Mouse (Mus musculus) kidney, postnatal 25 days (tissue): ENCODE measurements at regions not wholly inside any gene's neighbourhood (a gene's known extent, or its start where the extent isn't known, plus 50 kb on each side); places are given as distances from the start of the nearest gene placed in this dataset.

Experiments used
- DNase-seq, 2 experiments: peaks; one replicate each; pipeline ENCODE4 v3.0.0; 2021; ENCODE audit warnings: mixed read lengths in 2 of 2

- DNase-seq = no peak
Observed at GRCm38 (mm10) chr16:85743022-85743421, 59.9 kb downstream of the Adamts1 start.

- no peak for DNase-seq
Observed at GRCm38 (mm10) chr16:85738606-85739195, 64.2 kb downstream of the Adamts1 start.

- no peak for DNase-seq
Observed at GRCm38 (mm10) chr16:85728026-85728425, 74.9 kb downstream of the Adamts1 start.

GRCm38 (mm10) chr16:85721968-85722367 lies 80.9 kb downstream of the Adamts1 start:
- peak in 1 of 2 experiments; percentile 4 for DNase-seq

- DNase-seq = no peak
Observed at GRCm38 (mm10) chr16:85712291-85712690, 90.6 kb downstream of the Adamts1 start.

- no peak for DNase-seq
Observed at GRCm38 (mm10) chr16:85704254-85705020, 98.5 kb downstream of the Adamts1 start.

- DNase-seq = no peak
Observed at GRCm38 (mm10) chr16:85702889-85703480, 99.9 kb downstream of the Adamts1 start.

GRCm38 (mm10) chr16:85699329-85699728 lies 103.6 kb downstream of the Adamts1 start:
- no peak for DNase-seq

GRCm38 (mm10) chr16:85682721-85683120 lies 120.2 kb downstream of the Adamts1 start:
- no peak for DNase-seq

- DNase-seq = no peak
Observed at GRCm38 (mm10) chr16:85680351-85680750, 122.6 kb downstream of the Adamts1 start.

- DNase-seq = no peak
Observed at GRCm38 (mm10) chr16:85678781-85679180, 124.1 kb downstream of the Adamts1 start.

GRCm38 (mm10) chr16:85678228-85678627 lies 124.7 kb downstream of the Adamts1 start:
- no peak for DNase-seq

GRCm38 (mm10) chr16:85677027-85677426 lies 123.8 kb upstream of the Cyyr1 start:
- peak; percentile 62 to 63 for DNase-seq

GRCm38 (mm10) chr16:85668767-85669166 lies 115.6 kb upstream of the Cyyr1 start:
- no peak for DNase-seq

- DNase-seq = no peak
Observed at GRCm38 (mm10) chr16:85667790-85668189, 114.6 kb upstream of the Cyyr1 start.

- DNase-seq = no peak
Observed at GRCm38 (mm10) chr16:85649516-85649915, 96.3 kb upstream of the Cyyr1 start.

- DNase-seq = no peak
Observed at GRCm38 (mm10) chr16:85640992-85641391, 87.8 kb upstream of the Cyyr1 start.

- no peak for DNase-seq
Observed at GRCm38 (mm10) chr16:85637079-85637478, 83.9 kb upstream of the Cyyr1 start.

- no peak for DNase-seq
Observed at GRCm38 (mm10) chr16:85629738-85630137, 76.5 kb upstream of the Cyyr1 start.

GRCm38 (mm10) chr16:85624505-85624904 lies 71.3 kb upstream of the Cyyr1 start:
- no peak for DNase-seq

GRCm38 (mm10) chr16:85604089-85604488 lies 50.9 kb upstream of the Cyyr1 start:
- DNase-seq = no peak
